Mouse (Mus musculus) spleen, postnatal 0 days (tissue): ENCODE measurements around the gene Pramef20. TPM values are rescaled to one million over a fixed set of nuclear protein-coding genes. Genes with fewer than 3 reads are reported as not detected.

Experiments
- polyA plus RNA-seq: library from polyadenylated mRNA; unstranded; fragments of >200 nt; fragmentation: Nextera tagmentation; extraction: Ambion mirVana; gene quantifications from 2 replicates; pipeline ENCODE4 v1.2.1, GENCODE M21; 2015

Gene Pramef20
- polyA plus RNA-seq: not detected in 2 replicates

DNA sequence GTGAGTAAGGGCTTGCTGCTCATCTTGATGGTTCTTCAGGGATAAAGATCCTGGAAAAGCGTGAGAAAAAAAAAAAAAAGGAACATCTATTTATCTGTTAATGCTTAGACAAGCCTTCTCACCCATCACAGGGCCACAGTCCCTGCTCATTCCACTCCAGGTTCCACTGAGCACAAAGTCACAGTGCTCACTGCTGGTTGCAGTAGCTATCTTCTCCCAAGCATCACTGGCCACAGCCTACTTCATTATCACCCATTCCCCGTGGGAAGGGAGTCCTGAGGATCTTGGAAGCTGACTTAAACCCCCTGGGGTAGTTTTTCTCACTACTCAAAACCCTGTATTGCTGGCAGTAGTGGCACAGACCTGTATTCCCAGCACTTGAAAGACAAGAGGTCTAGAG lies at the start of gene Pramef20:
Pramef20 (minus strand) TSS at position 23 of the 400 bp plus-strand sequence.

DNA sequence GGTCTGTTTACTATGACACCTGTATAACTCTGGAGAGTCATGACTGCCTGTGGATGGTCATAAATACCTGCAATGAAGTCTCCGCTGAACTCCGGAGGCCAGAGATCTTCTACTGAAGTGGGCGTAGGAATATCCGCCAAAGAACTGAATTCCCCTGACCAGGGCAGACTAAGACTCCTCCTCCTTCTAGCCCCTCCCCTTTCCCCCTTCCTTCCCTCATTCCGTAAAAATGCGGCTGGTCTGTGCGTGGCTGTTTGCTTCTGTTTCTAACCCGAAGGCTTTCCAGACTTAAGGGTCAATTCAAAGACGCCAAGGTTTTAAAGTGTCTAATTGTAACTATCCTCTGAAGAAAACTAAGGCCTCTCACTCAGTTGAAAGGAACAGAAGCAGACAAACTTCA lies 30.6 kb upstream of the Pramef20 start, which contains the start of gene Pramef12:
Pramef12 (minus strand) TSS at position 175 of the 400 bp plus-strand sequence.

DNA sequence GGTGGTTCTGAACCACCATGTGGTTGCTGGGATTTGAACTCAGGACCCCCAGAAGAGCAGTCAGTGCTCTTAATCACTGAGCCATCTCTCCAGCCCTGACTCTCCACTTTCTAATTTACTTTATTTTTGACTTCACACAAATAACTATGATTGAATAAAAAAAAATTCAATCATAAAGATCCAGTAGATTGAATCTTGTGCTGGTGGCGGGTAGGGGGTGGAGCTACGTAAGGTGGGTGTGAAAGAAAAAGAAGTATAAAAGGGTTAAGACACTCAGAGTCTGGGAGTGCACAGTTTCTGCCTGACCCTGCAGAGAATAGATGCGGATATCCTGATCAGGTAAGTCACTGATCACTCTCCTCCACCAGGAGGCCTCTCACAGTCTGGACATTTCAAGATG lies 20.1 kb downstream of the Pramef20 start, which contains the start of gene Gm13119:
Gm13119 (plus strand) TSS at position 301 of the 400 bp plus-strand sequence.

DNA sequence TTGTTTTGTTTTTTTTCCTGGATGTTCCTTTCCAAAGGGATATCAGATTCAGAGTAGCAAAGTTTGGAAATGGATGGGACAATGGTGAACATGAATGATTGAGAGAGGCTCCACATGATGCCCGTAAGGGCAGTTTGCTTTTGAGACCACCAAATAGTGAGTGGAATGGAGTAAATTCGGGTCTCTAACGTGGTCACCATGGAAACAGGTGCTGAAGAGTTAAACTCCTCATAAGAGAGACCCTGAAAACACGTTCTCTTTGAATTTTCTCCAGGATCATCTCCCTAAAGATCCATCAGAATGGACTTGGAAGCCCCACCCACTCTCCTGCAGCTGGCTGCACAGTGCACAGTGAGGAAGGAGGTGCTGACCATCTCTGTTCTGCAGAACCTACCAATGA lies 47.8 kb downstream of the Pramef20 start, which contains the start of gene Gm13128:
Gm13128 (plus strand) TSS at position 301 of the 400 bp plus-strand sequence.

Other genes with a start within 250 kb of the Pramef20 start
- gene Oog3, start 215.3 kb downstream of the Pramef20 start, polyA plus RNA-seq: not detected in 2 replicates
- not detected in 2 replicates for gene Oog2, start 187.2 kb downstream of the Pramef20 start, polyA plus RNA-seq
- gene C87977, start 164.6 kb downstream of the Pramef20 start, polyA plus RNA-seq: not detected in 2 replicates
- not detected in 2 replicates for gene Pramel5, start 97.4 kb downstream of the Pramef20 start, polyA plus RNA-seq
- gene Gm13128, start 47.7 kb downstream of the Pramef20 start, polyA plus RNA-seq: not detected in 2 replicates
- gene Gm13119, start 20.0 kb downstream of the Pramef20 start, polyA plus RNA-seq: not detected in 2 replicates
- gene Pramef12, start 30.5 kb upstream of the Pramef20 start, polyA plus RNA-seq: not detected in 2 replicates
- not detected in 2 replicates for gene 1700012P22Rik, start 60.8 kb upstream of the Pramef20 start, polyA plus RNA-seq
- not detected in 2 replicates for gene Gm9944, start 75.4 kb upstream of the Pramef20 start, polyA plus RNA-seq
- not detected in 2 replicates for gene Aadacl3, start 85.8 kb upstream of the Pramef20 start, polyA plus RNA-seq
- not detected in 2 replicates for gene 9430007A20Rik, start 141.9 kb upstream of the Pramef20 start, polyA plus RNA-seq
- gene Gm13124, start 187.2 kb upstream of the Pramef20 start, polyA plus RNA-seq: not detected in 2 replicates
- gene Aadacl4, start 235.8 kb upstream of the Pramef20 start, polyA plus RNA-seq: not detected in 2 replicates